Mouse (Mus musculus) stomach, embryonic 14.5 days (tissue): ENCODE data around the gene Olfr1032. TPM values are rescaled to one million over a fixed set of nuclear protein-coding genes. Genes with fewer than 3 reads are reported as not detected.

Experiments used
- polyA plus RNA-seq: library from polyadenylated mRNA; unstranded; fragments of >200 nt; fragmentation: Nextera tagmentation; extraction: Ambion mirVana; gene quantifications from 2 replicates; pipeline ENCODE4 v1.2.1, GENCODE M21; 2014

The Olfr1032 gene
- polyA plus RNA-seq, 1 experiment from 2014 or later: not detected

Other genes with a start within 250 kb of the Olfr1032 start
- not detected in 2 replicates for gene Olfr1012, start 242.8 kb upstream of the Olfr1032 start, polyA plus RNA-seq
- gene Olfr1013, start 238.4 kb upstream of the Olfr1032 start, polyA plus RNA-seq: not detected in 2 replicates
- gene Olfr1014, start 232.8 kb upstream of the Olfr1032 start, polyA plus RNA-seq: not detected in 2 replicates
- not detected in 2 replicates for gene Olfr1015, start 223.5 kb upstream of the Olfr1032 start, polyA plus RNA-seq
- not detected in 2 replicates for gene Olfr1016, start 203.0 kb upstream of the Olfr1032 start, polyA plus RNA-seq
- gene Olfr1018, start 187.1 kb upstream of the Olfr1032 start, polyA plus RNA-seq: not detected in 2 replicates
- gene Olfr1019, start 160.1 kb upstream of the Olfr1032 start, polyA plus RNA-seq: not detected in 2 replicates
- not detected in 2 replicates for gene Olfr1020, start 158.5 kb upstream of the Olfr1032 start, polyA plus RNA-seq
- not detected in 2 replicates for gene Olfr1022, start 136.9 kb upstream of the Olfr1032 start, polyA plus RNA-seq
- gene Olfr1023, start 119.9 kb upstream of the Olfr1032 start, polyA plus RNA-seq: not detected in 2 replicates
- gene Olfr1024, start 100.5 kb upstream of the Olfr1032 start, polyA plus RNA-seq: not detected in 2 replicates
- not detected in 2 replicates for gene Olfr1025-ps1, start 90.3 kb upstream of the Olfr1032 start, polyA plus RNA-seq
- not detected in 2 replicates for gene Olfr1026, start 84.0 kb upstream of the Olfr1032 start, polyA plus RNA-seq
- gene Olfr1028, start 55.1 kb upstream of the Olfr1032 start, polyA plus RNA-seq: not detected in 2 replicates
- gene Olfr1029, start 31.6 kb upstream of the Olfr1032 start, polyA plus RNA-seq: not detected in 2 replicates
- gene Olfr1030, start 26.3 kb upstream of the Olfr1032 start, polyA plus RNA-seq: not detected in 2 replicates
- gene Olfr1031, start 15.2 kb upstream of the Olfr1032 start, polyA plus RNA-seq: not detected in 2 replicates
- gene Olfr1033, start 15.1 kb downstream of the Olfr1032 start, polyA plus RNA-seq: 2.6 and 5.0 TPM in 2 replicates
- 0.07 TPM in 2 replicates for gene Olfr1034, start 40.3 kb downstream of the Olfr1032 start, polyA plus RNA-seq
- gene Olfr1036, start 68.5 kb downstream of the Olfr1032 start, polyA plus RNA-seq: not detected in 2 replicates
- gene Olfr1037, start 81.8 kb downstream of the Olfr1032 start, polyA plus RNA-seq: not detected in 2 replicates
- gene Olfr1039, start 130.4 kb downstream of the Olfr1032 start, polyA plus RNA-seq: not detected in 2 replicates
- gene Olfr1040, start 141.2 kb downstream of the Olfr1032 start, polyA plus RNA-seq: not detected in 2 replicates
- gene Olfr1042, start 156.3 kb downstream of the Olfr1032 start, polyA plus RNA-seq: not detected in 2 replicates
- not detected in 2 replicates for gene Olfr1043, start 162.0 kb downstream of the Olfr1032 start, polyA plus RNA-seq
- gene Olfr1044, start 172.3 kb downstream of the Olfr1032 start, polyA plus RNA-seq: not detected in 2 replicates
- gene Olfr52, start 180.1 kb downstream of the Olfr1032 start, polyA plus RNA-seq: not detected in 2 replicates
- not detected in 2 replicates for gene Olfr1045, start 197.5 kb downstream of the Olfr1032 start, polyA plus RNA-seq
- not detected in 2 replicates for gene Olfr1046, start 213.8 kb downstream of the Olfr1032 start, polyA plus RNA-seq
- gene Olfr1047, start 225.9 kb downstream of the Olfr1032 start, polyA plus RNA-seq: not detected in 2 replicates
- not detected in 2 replicates for gene Olfr1048, start 234.7 kb downstream of the Olfr1032 start, polyA plus RNA-seq